Mouse (Mus musculus): ENCODE results near the gene Cadm3. TPM values are rescaled to one million over a fixed set of nuclear protein-coding genes. Genes with fewer than 3 reads are reported as not detected.

Cadm3 gene
- polyA plus RNA-seq (2016; fragmentation: Nextera tagmentation; extraction: Ambion mirVana), result 2.0 and 5.3 TPM in 2 replicates

DNA sequence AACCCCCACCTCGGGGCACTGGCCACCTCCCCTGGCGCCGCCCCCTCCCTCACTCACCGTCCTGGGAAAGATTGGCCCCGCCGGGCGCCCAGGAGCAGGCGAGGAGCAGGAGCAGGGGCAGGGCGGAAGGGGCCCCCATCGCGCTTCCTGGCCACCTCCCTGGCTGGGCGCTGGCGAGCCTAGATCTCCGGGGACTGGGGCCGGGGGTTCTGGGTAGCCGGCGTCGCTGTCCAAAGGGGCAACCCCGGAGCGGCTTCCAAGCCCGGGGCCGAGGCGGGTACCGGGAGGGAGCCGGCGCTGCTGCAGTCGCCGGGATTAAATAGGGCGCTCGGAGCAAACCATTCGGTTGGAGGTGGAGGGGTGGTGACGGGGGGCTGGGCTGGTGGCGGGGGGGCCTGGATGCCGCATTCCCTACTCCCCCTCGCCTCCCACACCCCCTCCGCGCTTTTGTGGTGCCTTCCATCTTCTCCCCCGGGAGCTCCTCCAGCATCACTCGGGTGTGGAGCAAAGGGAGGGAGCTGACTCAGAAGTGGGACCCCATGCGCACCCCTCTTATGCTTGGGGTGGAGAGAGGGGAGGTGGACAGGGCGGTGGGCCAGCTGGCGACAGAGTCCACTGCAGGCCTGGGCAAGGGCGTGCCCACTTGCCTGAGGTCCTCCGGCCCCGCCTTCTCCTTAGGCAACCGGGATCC is at the start of gene Cadm3:
TSS of gene Cadm3 (minus strand) at position 340 of the 691 bp plus-strand sequence.
- WGBS, result under 1% methylated on average over 45 of the region's 46 CpGs
- no peaks in the 10 kb centered on the region for H3K9me3 ChIP-seq (replicated peaks)
- no peaks in the 10 kb centered on the region for H3K36me3 ChIP-seq
- peak within 1 kb of the TSS; percentile 91 for H3K27ac ChIP-seq (replicated peaks)
- H3K27me3 ChIP-seq (ENCODE audit: low read depth, poor library complexity, severe bottlenecking), result peaks cover 24% of the 10 kb centered on the region
- peak; percentile 84 for DNase-seq (ENCODE audit: low spot score)
- H3K4me1 ChIP-seq, result peaks cover 41% of the 10 kb centered on the region
- peak within 1 kb of the TSS; percentile 91 for H3K4me3 ChIP-seq

DNA sequence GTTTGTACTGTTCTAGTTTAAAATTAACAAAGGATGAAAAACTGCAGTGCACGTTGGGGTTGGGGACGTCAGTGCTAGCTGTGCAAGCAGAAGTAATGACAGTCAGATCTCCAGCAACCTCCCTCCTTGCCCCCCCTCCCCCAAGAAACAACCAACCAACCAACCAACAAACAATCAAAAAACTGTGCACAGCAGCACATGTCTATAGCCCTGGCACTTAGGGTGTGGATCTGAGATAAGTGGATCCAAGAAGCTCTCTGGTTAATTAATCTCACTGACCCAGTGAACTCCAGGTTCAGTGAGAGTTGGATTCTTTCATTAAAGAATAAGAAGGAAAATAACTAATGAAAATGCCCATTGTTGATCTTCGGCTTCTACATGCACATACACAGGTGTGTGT is 47.1 kb upstream of the Cadm3 start:
- WGBS, result 92% methylated on average over 3 of the region's 3 CpGs
- H3K4me1 ChIP-seq, result no peaks in the 10 kb centered on the region

DNA sequence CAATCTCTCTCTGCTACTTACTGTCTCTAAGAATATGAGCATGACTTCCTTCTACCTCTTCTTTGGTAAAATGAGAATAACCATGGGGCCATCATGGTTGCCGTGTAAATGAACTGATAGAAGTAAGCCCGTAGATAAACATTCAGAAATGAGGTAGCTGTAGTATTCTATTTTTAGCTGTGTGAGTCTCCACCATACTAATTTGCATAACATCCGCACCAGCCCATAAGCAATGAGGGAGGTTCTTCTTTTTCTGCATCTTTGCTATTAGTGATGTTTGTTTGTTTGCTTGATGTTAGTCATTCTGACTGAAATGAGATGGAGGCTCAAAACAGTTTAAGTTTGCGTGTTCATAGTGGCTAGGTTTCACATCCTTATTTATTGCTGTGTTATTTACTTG is 44.4 kb upstream of the Cadm3 start:
- Histone ChIP-seq H3K27ac (replicated peaks) (no peak overlapping the region), H3K27me3 (ENCODE audit: low read depth, poor library complexity, severe bottlenecking) (no peaks in the 10 kb centered on the region), H3K9me3 (replicated peaks) (no peaks in the 10 kb centered on the region), H3K4me3 (no peak overlapping the region), H3K4me1 (no peaks in the 10 kb centered on the region), H3K36me3 (peaks cover 12% of the 10 kb centered on the region)
- no peak for DNase-seq (ENCODE audit: low spot score)
- WGBS, result 92% methylated on average over 4 of the region's 4 CpGs

More for the DNA sequence above, 47.1 kb upstream of the Cadm3 start:
- H3K9me3 ChIP-seq (replicated peaks), result no peaks in the 10 kb centered on the region
- DNase-seq (ENCODE audit: low spot score), result no peak
- H3K27me3 ChIP-seq (ENCODE audit: low read depth, poor library complexity, severe bottlenecking), result no peaks in the 10 kb centered on the region
- H3K4me3 ChIP-seq, result no peak overlapping the region
- no peak overlapping the region for H3K27ac ChIP-seq (replicated peaks)
- H3K36me3 ChIP-seq, result peaks cover 8% of the 10 kb centered on the region

DNA sequence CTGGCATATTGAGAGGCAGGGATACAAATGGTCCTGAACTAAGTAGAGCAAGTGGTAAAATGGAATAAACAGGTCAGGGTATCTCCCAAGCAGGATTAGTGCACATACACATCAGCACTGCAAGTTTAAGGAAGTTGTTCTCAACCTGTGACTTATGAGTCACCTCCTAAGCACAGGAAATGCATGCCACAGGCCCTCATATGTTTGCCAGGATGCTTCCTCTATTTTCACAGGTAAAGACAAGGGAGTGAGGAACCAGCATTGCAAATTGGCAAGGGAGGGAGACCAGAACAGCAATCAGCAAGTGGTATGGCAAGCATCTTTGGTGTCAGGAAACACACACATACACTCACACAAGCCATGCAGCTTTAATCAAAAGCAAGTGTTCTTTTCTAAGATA is 41.6 kb upstream of the Cadm3 start:
- H3K4me3 ChIP-seq, result no peak overlapping the region
- H3K4me1 ChIP-seq, result no peaks in the 10 kb centered on the region
- H3K27me3 ChIP-seq (ENCODE audit: low read depth, poor library complexity, severe bottlenecking), result no peaks in the 10 kb centered on the region
- no peaks in the 10 kb centered on the region for H3K9me3 ChIP-seq (replicated peaks)
- peaks cover 4% of the 10 kb centered on the region for H3K36me3 ChIP-seq
- no peak overlapping the region for H3K27ac ChIP-seq (replicated peaks)
- no peak for DNase-seq (ENCODE audit: low spot score)

DNA sequence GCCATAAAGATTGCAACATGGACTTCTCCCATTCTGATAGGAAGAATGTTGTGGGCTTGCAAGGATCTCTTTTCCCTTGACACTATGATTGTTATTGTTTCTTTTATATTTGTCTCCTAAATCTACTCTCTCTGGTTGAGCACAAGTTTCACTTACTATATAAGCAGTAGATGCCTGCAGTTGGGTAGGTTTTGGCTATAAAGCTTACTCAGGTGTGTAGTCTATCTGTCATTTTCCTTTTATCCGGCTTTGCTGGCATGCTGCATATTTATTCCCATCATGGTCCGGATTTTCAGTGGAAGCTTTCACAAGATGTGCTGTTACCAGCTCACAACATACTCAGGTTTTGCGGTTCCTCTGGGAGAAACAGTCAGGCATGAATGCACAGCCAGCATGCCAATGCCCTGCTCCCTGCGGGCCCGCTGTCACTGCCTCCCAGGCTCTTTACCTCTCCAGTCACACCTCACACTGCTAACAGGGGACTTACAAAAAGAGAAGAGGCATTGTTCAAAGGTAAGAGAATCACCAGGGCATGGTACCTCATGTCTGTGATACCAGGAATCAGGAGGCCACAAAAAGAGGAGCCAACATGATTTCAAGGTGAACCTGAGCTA is 37.3 kb upstream of the Cadm3 start:
- 85% methylated on average over 5 of the region's 5 CpGs for WGBS

DNA sequence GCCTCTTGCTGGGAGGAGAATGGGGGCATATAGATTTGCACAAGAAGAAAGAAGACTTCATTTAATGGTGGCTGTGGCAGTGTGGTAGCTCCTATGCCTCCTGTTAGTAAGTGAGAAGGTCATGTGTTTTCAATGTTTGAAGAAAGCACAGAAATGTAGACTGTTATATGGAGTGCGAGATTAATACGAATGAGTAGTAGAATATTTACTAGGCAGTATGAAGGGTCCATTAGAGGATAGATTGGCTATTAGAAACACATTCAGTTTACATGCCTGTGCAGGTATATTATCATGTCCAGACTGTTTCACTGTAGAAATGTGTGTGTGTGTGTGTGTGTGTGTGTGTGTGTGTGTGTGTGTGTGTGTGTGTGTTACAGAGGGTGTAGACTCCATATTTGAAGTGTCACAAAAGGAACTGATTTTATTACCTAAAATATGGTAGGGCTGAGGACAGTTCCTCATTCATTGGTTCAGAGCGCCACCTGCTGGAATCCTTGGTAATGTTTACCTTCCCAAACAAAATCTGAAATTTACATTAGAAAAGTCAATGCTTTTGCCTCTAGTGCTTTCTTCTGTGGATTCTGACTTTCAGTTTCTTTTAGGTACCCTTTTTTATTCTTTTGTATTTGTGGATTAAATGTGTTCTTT is 31.0 kb upstream of the Cadm3 start:
- peak; percentile 58 for DNase-seq (ENCODE audit: low spot score)
- no peak overlapping the region for H3K4me3 ChIP-seq
- H3K27ac ChIP-seq (replicated peaks), result no peak overlapping the region
- H3K36me3 ChIP-seq, result no peaks in the 10 kb centered on the region
- no peaks in the 10 kb centered on the region for H3K4me1 ChIP-seq
- 45% methylated on average over 3 of the region's 3 CpGs for WGBS
- no peaks in the 10 kb centered on the region for H3K9me3 ChIP-seq (replicated peaks)
- H3K27me3 ChIP-seq (ENCODE audit: low read depth, poor library complexity, severe bottlenecking), result no peaks in the 10 kb centered on the region

More for the DNA sequence above, 37.3 kb upstream of the Cadm3 start:
- Histone ChIP-seq H3K4me3 (no peak overlapping the region), H3K4me1 (no peaks in the 10 kb centered on the region), H3K27ac (replicated peaks) (no peak overlapping the region), H3K27me3 (ENCODE audit: low read depth, poor library complexity, severe bottlenecking) (no peaks in the 10 kb centered on the region), H3K9me3 (replicated peaks) (no peaks in the 10 kb centered on the region), H3K36me3 (peaks cover 4% of the 10 kb centered on the region)
- no peak for DNase-seq (ENCODE audit: low spot score)

DNA sequence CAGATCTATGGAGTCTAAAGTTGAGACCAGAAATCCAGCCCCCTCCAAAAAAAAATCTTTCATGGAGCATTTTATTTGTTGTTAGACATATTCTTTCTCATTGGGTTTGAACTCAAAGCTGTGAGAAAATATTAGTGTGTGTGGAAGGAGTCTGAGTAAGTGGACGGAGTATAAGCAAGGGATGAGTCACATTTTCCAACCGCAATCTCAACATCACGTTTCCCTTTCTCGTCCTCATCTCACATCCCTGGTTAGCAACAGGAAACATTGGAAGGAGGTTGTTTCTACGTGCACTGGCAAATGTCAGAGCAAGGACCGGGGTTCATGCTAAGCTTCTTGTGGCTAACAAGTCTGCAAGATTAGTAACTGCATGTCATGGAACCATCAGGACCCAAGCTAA is 24.3 kb upstream of the Cadm3 start:
- H3K27ac ChIP-seq (replicated peaks), result no peak overlapping the region
- H3K9me3 ChIP-seq (replicated peaks), result no peaks in the 10 kb centered on the region
- no peak overlapping the region for H3K4me3 ChIP-seq
- no peak for DNase-seq (ENCODE audit: low spot score)
- H3K27me3 ChIP-seq (ENCODE audit: low read depth, poor library complexity, severe bottlenecking), result no peaks in the 10 kb centered on the region
- H3K4me1 ChIP-seq, result peaks cover 20% of the 10 kb centered on the region
- 87% methylated on average over 6 of the region's 6 CpGs for WGBS
- H3K36me3 ChIP-seq, result no peaks in the 10 kb centered on the region

DNA sequence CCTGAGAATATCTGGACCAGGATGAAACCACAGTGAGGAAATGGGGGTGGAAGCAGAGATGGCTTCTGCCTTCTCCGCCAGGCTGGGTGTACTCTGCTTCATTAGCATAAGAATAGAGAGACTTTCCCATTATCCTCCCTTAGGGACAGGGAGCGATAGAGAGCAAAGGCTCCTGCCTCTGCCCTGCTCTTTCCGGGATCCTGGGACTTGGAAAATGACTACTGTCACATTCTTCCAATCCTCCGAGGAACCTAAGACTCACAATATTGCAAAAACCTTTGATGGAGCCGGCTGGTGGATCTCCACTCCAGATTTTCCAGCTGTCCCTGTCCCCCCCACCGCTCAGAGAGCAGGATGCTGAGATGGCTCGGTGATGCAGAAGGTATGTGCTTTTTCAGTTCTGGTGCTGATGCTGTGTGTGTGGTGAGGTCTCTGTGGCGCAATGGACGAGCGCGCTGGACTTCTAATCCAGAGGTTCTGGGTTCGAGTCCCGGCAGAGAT is 22.5 kb upstream of the Cadm3 start:
- H3K4me3 ChIP-seq, result peak overlapping the region; percentile 43
- WGBS, result 3% methylated on average over 13 of the region's 13 CpGs
- H3K9me3 ChIP-seq (replicated peaks), result no peaks in the 10 kb centered on the region
- H3K36me3 ChIP-seq, result no peaks in the 10 kb centered on the region
- peak overlapping the region; percentile 73 for H3K27ac ChIP-seq (replicated peaks)
- H3K4me1 ChIP-seq, result peaks cover 20% of the 10 kb centered on the region
- no peaks in the 10 kb centered on the region for H3K27me3 ChIP-seq (ENCODE audit: low read depth, poor library complexity, severe bottlenecking)
- peak; percentile 73 for DNase-seq (ENCODE audit: low spot score)

DNA sequence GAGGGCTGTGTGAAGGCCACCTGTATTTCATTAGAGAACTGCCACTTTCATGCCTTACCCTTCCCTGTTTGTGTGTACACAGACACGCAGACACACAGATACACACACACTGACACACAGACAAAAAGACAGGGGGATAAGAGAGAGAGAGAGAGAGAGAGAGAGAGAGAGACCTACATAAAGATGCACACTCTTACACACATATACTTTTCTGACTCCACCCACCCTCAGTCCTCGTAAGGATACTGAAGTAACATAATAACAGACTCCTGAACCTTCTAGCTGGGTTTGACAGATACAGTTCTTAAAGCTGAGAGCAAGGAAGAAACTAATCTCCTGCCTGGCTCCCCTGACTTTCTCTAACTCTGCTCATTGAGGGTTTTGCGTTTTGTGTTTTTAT is 21.9 kb upstream of the Cadm3 start:
- Histone ChIP-seq H3K36me3 (no peaks in the 10 kb centered on the region), H3K4me3 (peak overlapping the region; percentile 43), H3K27me3 (ENCODE audit: low read depth, poor library complexity, severe bottlenecking) (no peaks in the 10 kb centered on the region), H3K27ac (replicated peaks) (peak overlapping the region; percentile 73), H3K9me3 (replicated peaks) (no peaks in the 10 kb centered on the region), H3K4me1 (peaks cover 20% of the 10 kb centered on the region)
- WGBS, result 7% methylated on average over 3 of the region's 3 CpGs
- DNase-seq (ENCODE audit: low spot score), result no peak

DNA sequence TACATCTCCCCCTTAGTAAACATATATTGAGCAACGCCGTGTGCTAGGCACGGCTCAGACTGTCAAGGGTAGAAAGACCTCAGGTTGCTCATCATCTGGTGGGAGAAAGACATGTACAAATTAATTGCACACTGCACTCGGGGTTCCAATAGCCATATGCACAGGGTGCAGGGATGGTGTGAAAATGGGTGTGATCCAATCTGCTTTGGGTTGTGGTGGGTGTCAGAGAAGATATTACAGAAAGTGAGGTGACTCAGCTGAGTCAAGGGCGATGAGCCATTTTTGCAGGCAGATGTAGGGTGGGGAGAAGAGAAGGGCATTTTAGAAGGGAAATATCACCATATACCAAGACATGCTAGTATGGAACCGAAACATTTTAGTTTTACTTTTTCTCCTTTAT is 13.9 kb upstream of the Cadm3 start:
- no peak for DNase-seq (ENCODE audit: low spot score)

DNA sequence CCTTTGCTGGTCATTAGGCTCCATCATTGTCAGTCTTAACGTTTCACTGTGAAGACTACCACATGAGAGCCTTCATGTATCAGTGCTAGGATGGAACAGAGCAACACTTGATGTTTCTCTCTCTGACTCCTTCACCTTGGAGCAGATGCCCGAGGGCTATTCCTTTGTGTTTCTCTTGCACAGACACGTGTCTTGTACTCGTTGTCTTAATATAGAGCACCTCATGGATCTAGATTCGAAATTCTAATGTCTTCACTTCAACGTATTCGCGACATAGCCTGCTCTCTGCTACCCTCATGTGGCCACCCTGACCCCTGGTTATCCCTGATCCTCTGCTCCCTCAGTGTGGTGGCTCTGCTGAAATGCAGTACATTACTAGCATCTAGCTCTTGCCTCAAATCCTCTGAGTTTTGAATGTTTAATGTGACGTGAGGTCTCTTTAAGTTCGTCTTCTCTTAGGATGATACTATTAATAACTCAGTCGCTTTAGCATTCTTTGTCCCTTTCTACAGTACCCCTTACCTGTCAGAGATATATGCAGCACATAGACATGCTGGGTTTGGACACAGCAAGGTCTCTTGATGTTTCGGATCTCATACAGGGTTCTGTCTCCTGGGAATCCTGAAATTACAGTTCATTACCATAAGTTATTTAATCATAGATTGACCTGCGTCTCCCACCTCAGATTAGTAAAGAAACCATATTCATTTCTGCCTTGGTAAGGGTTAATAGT is 10.1 kb upstream of the Cadm3 start:
- Histone ChIP-seq H3K27ac (replicated peaks) (no peak overlapping the region), H3K4me1 (peaks cover 8% of the 10 kb centered on the region; the same call in 1 of the 2 replicates), H3K4me3 (no peak overlapping the region), H3K9me3 (replicated peaks) (no peaks in the 10 kb centered on the region), H3K36me3 (no peaks in the 10 kb centered on the region), H3K27me3 (ENCODE audit: low read depth, poor library complexity, severe bottlenecking) (no peaks in the 10 kb centered on the region)
- peak; percentile 49 for DNase-seq (ENCODE audit: low spot score)
- WGBS, result 38% methylated on average over 13 of the region's 13 CpGs

More for the DNA sequence above, 13.9 kb upstream of the Cadm3 start:
- Histone ChIP-seq H3K27ac (replicated peaks) (no peak overlapping the region), H3K9me3 (replicated peaks) (no peaks in the 10 kb centered on the region), H3K4me1 (no peaks in the 10 kb centered on the region), H3K27me3 (ENCODE audit: low read depth, poor library complexity, severe bottlenecking) (no peaks in the 10 kb centered on the region), H3K36me3 (no peaks in the 10 kb centered on the region), H3K4me3 (no peak overlapping the region)
- WGBS, result 90% methylated on average over 6 of the region's 6 CpGs

DNA sequence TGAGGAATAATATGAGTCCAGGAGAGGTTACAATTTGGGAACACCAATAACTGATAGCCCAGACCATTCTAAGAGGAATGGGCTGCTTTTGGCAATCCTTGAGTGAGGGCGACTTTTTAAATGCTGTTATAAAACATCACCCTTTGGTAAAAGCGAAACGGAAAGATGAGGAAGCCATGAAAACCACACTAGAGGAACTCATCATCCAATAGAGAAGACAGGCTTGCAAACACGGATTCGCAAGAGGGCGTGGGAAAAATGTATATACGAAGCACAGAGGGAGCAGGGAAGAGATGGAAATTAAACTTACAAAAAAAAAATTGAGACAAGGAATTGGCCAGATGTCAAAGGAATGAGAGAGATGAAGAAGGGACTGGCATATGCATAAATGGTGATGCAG is 6.5 kb upstream of the Cadm3 start:
- WGBS, result 86% methylated on average over 7 of the region's 7 CpGs
- no peak for DNase-seq (ENCODE audit: low spot score)

More for the DNA sequence above, 6.5 kb upstream of the Cadm3 start:
- H3K9me3 ChIP-seq (replicated peaks), result no peaks in the 10 kb centered on the region
- H3K27me3 ChIP-seq (ENCODE audit: low read depth, poor library complexity, severe bottlenecking), result peaks cover 2% of the 10 kb centered on the region
- no peak overlapping the region for H3K27ac ChIP-seq (replicated peaks)
- H3K4me1 ChIP-seq, result peaks cover 18% of the 10 kb centered on the region; the same call in 1 of the 2 replicates
- no peaks in the 10 kb centered on the region for H3K36me3 ChIP-seq
- H3K4me3 ChIP-seq, result no peak overlapping the region

Data from midbrain, embryonic 10.5 days (tissue).